29 mouse cellular contexts compared by ENCODE assay signal in genomic region chr5:30655526-30656195, GRCm38 (mm10). TPM values are rescaled to one million over a fixed set of nuclear protein-coding genes. Genes with fewer than 3 reads are reported as not detected.
A peak's percentile ranks its signal among the peaks of the same experiment; 100 is the strongest.
DNase-seq lines count a peak whose midpoint lies in the region; ATAC-seq lines count a peak whose summit lies in the region.
"Had no signal": no experiment of that assay in that cellular context is flagged by ENCODE, and none has a peak within 500 bp of the region (broad histone marks: within the 10 kb centered on the region; RNA-seq: fewer than 3 reads in every experiment).

No protein-coding gene starts in this region.

- H3K27me3 ChIP-seq in megakaryocyte, embryonic 14.5 days (replicated peaks): no peaks in the 10 kb centered on the region
- H3K27me3 ChIP-seq in kidney, embryonic 14.5 days (ENCODE audit: control insufficient read depth, insufficient read depth, low read length): no peaks in the 10 kb centered on the region
- H3K27me3 ChIP-seq: CH12.LX; embryonic facial prominence, embryonic 13.5 days; embryonic facial prominence, embryonic 15.5 days; forebrain, embryonic 12.5 days; Patski had no signal

- peak overlapping the region; percentile 34 for H3K4me3 ChIP-seq in megakaryocyte, embryonic 14.5 days (replicated peaks)
- H3K4me3 ChIP-seq in kidney, embryonic 14.5 days (ENCODE audit: low read length): no peak overlapping the region
- H3K4me3 ChIP-seq: embryonic facial prominence, embryonic 13.5 days; embryonic facial prominence, embryonic 15.5 days; erythroblast, embryonic 14.5 days; forebrain, embryonic 10.5 days; forebrain, embryonic 12.5 days had no signal

- peaks cover 6% of the 10 kb centered on the region for H3K9me3 ChIP-seq in megakaryocyte, embryonic 14.5 days
- no peaks in the 10 kb centered on the region for H3K9me3 ChIP-seq in kidney, embryonic 14.5 days (ENCODE audit: control insufficient read depth, low read length)
- H3K9me3 ChIP-seq: embryonic facial prominence, embryonic 13.5 days; embryonic facial prominence, embryonic 15.5 days; forebrain, embryonic 12.5 days had no signal

- H3K27ac ChIP-seq in kidney, embryonic 14.5 days (ENCODE audit: low read depth, low read length): no peak overlapping the region
- H3K27ac ChIP-seq: embryonic facial prominence, embryonic 13.5 days; embryonic facial prominence, embryonic 15.5 days; forebrain, embryonic 10.5 days; forebrain, embryonic 12.5 days had no signal

- peak; percentile 54 for DNase-seq in brain, adult 2 months (ENCODE audit: low read depth, low spot score)
- DNase-seq in left cerebral cortex, postnatal 36 days (ENCODE audit: low spot score in 2 of 2): no peak
- DNase-seq: adrenal gland, adult 8-10 months; adrenal gland, postnatal 14 days; adrenal gland, postnatal 36 days; B cell, adult 2 months; cerebellum, adult 11 months; cerebellum, adult 18-20 months; cerebellum, adult 8-10 months; cerebellum, adult 9-11 months; cerebellum, postnatal 14 days; cerebellum, postnatal 36 days; embryo, embryonic 11 days had no signal

- intact Hi-C loops in left cerebral cortex, postnatal 36 days (cut with DNase I): no loop called here

- ATAC-seq in megakaryocyte, adult 5-6 weeks (ENCODE audit: poor library complexity, severe bottlenecking): no peak
- ATAC-seq in kidney, embryonic 14.5 days (ENCODE audit: low FRiP score, low TSS enrichment): no peak
- ATAC-seq: activated CD4-positive, CD25-positive, alpha-beta regulatory T cell, adult 4 months; CD4-positive, CD25-positive, alpha-beta regulatory T cell, adult 4 months; forebrain, embryonic 14.5 days; forebrain, embryonic 16.5 days; Patski had no signal

- WGBS in kidney, embryonic 14.5 days: 86% methylated on average over 6 of the region's 6 CpGs

- peaks cover 77% of the 10 kb centered on the region for H3K36me3 ChIP-seq in megakaryocyte, embryonic 14.5 days (replicated peaks; ENCODE audit: low read length)
- peaks cover 26% of the 10 kb centered on the region; the same call in 1 of the 2 replicates for H3K36me3 ChIP-seq in kidney, embryonic 14.5 days (ENCODE audit: control insufficient read depth, insufficient read depth, low read length)

- H3K4me2 ChIP-seq in kidney, embryonic 14.5 days (replicated peaks; ENCODE audit: low read depth, low read length): no peak overlapping the region
- H3K4me2 ChIP-seq: embryonic facial prominence, embryonic 13.5 days; embryonic facial prominence, embryonic 15.5 days; forebrain, embryonic 12.5 days had no signal

- peaks cover 55% of the 10 kb centered on the region for H3K4me1 ChIP-seq in megakaryocyte, embryonic 14.5 days
- H3K4me1 ChIP-seq in kidney, embryonic 14.5 days (ENCODE audit: control insufficient read depth, insufficient read depth, low read length): no peaks in the 10 kb centered on the region
- H3K4me1 ChIP-seq: embryonic facial prominence, embryonic 13.5 days; forebrain, embryonic 10.5 days; forebrain, embryonic 12.5 days had no signal

- H3K9ac ChIP-seq in kidney, embryonic 14.5 days (ENCODE audit: low read depth, low read length): no peak overlapping the region
- H3K9ac ChIP-seq: embryonic facial prominence, embryonic 13.5 days; embryonic facial prominence, embryonic 15.5 days; forebrain, embryonic 12.5 days had no signal

RNA-seq across cellular contexts. Expression of gene Slc35f6, which starts 7.9 kb away (rescaled TPM):
- polyA plus RNA-seq in megakaryocyte, embryonic 14.5 days (2012; ENCODE audit: insufficient read depth, low replicate concordance): 11.7 and 13.4 TPM in 2 replicates
- 21.5 and 28.8 TPM in 2 replicates for total RNA-seq in megakaryocyte, adult 5-6 weeks (2015)
- total RNA-seq in megakaryocyte, adult 5-6 weeks (2017): 23.9 and 26.0 TPM in 2 replicates
- total RNA-seq in left cerebral cortex, postnatal 36 days (2021): 10 to 100 TPM; 38.5 to 38.7 TPM
- 15.8 and 27.6 TPM in 2 replicates for polyA plus RNA-seq in kidney, embryonic 14.5 days (2014; fragmentation: Nextera tagmentation; extraction: Ambion mirVana)

RNA-seq across cellular contexts. Expression of gene Cenpa, which starts 10.9 kb away (rescaled TPM):
- polyA plus RNA-seq in megakaryocyte, embryonic 14.5 days (2012; ENCODE audit: insufficient read depth, low replicate concordance): 208 and 210 TPM in 2 replicates
- total RNA-seq in megakaryocyte, adult 5-6 weeks (2015): 190 and 250 TPM in 2 replicates
- 124 and 127 TPM in 2 replicates for total RNA-seq in megakaryocyte, adult 5-6 weeks (2017)
- total RNA-seq in left cerebral cortex, postnatal 36 days (2021): 1 to 10 TPM; 6.0 TPM
- 363 and 456 TPM in 2 replicates for polyA plus RNA-seq in kidney, embryonic 14.5 days (2014; fragmentation: Nextera tagmentation; extraction: Ambion mirVana)

RNA-seq across cellular contexts. Expression of gene Dpysl5, which starts 55.7 kb away (rescaled TPM):
- 0.12 TPM in 1 of 2 replicates, not detected in the other for polyA plus RNA-seq in megakaryocyte, embryonic 14.5 days (2012; ENCODE audit: insufficient read depth, low replicate concordance)
- not detected in 2 replicates for total RNA-seq in megakaryocyte, adult 5-6 weeks (2015)
- 0.41 TPM in 1 of 2 replicates, not detected in the other for total RNA-seq in megakaryocyte, adult 5-6 weeks (2017)
- total RNA-seq in left cerebral cortex, postnatal 36 days (2021): 10 to 100 TPM; 21.6 to 30.1 TPM
- polyA plus RNA-seq in kidney, embryonic 14.5 days (2014; fragmentation: Nextera tagmentation; extraction: Ambion mirVana): 3.8 and 7.2 TPM in 2 replicates
- total RNA-seq: common myeloid progenitor, adult 5-6 weeks had no signal
- polyA plus RNA-seq: activated CD4-positive, CD25-positive, alpha-beta regulatory T cell, adult 4 months; CD4-positive, CD25-positive, alpha-beta regulatory T cell, adult 4 months; erythroblast, embryonic 14.5 days; G1E had no signal

Comparison
In these comparisons a context has a peak if more than half of its experiments do, and no peak if none do; other contexts are left out.
1. RNA of gene Cenpa, which starts 10.9 kb away (total RNA-seq): 124 to 250 TPM in megakaryocyte, adult 5-6 weeks; 6.0 TPM in left cerebral cortex, postnatal 36 days; every median in the first group is over 10 times any median in the second.
2. RNA of gene Dpysl5, which starts 55.7 kb away (total RNA-seq): 21.6 to 30.1 TPM in left cerebral cortex, postnatal 36 days; 0.41 TPM in megakaryocyte, adult 5-6 weeks; every median in the first group is over 10 times any median in the second.